Mouse (Mus musculus): ENCODE results near the gene Rasd1. TPM values are rescaled to one million over a fixed set of nuclear protein-coding genes. Genes with fewer than 3 reads are reported as not detected.

Rasd1 gene
- 1.2 TPM for polyA plus RNA-seq (2017; shearing (Covaris generic))

DNA sequence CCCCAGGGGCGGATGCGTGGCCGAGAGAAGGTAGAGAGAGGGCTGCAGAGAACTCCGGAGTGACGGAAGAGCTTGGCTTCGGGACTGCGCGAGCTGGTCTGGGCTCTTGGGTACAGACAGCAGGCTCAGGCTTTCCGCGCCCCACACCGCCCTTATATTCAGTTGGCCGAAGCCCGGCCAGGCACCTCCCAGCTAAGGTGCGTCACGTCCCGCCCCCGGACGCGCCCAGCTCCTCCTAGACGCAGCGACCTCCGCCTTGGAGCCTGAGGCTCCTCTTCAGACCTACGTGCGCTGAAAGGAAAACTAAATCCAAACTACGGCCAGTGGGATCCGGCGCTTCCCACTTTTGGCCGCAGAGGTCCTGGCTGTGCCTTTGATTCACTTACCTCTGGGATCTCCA is at the start of gene Rasd1:
Gene Rasd1, minus strand, starts transcription at position 127 of the 400 bp plus-strand sequence.

DNA sequence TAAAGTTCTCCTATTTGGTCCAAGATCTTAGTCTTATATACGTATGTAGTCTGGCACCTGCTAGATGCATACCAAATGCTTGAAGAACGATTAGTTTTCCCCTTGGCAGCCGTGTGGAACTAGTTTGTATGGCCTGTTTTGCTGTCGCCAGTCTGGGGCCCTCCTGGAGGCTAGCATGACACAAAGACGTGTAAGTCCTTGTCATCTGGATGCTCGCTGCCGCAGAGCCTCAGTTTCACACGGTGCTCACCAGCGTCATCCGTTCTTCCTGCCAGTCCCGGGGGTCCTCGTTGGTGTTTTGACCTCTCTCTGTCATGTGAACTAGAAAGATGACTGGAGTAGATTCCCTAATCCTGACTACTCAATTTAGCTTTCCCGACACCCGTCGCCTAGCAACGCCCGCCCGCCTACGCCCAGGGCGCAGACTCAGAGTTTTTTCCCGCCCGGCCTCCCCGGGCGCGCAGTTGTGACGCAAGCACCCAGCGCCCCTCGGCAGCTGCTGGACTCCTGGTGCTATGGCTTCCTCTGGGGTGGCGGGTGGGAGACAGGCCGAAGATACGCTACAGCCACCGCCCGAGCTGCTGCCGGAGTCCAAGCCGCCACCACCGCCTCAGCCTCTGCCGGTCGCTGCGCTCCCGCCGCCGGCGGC is 16.9 kb downstream of the Rasd1 start, which contains the start of gene Med9:
Gene Med9, plus strand, starts transcription at position 455 of the 649 bp plus-strand sequence.

Other genes starting within 250 kb of the Rasd1 start
- gene Pld6, start 177.3 kb downstream of the Rasd1 start, polyA plus RNA-seq (2017; shearing (Covaris generic)), result not detected
- gene Flcn, start 154.9 kb downstream of the Rasd1 start, polyA plus RNA-seq (2017; shearing (Covaris generic)), result 41.1 TPM
- gene Nt5m, start 125.5 kb downstream of the Rasd1 start, polyA plus RNA-seq (2017; shearing (Covaris generic)), result 10.1 TPM
- 82.9 TPM for gene Cops3, start 125.1 kb downstream of the Rasd1 start, polyA plus RNA-seq (2017; shearing (Covaris generic))
- gene Med9, start 16.7 kb downstream of the Rasd1 start, polyA plus RNA-seq (2017; shearing (Covaris generic)), result 7.7 TPM
- 2.9 TPM for gene Pemt, start 81.5 kb upstream of the Rasd1 start, polyA plus RNA-seq (2017; shearing (Covaris generic))
- 9.9 TPM for gene Rai1, start 140.1 kb upstream of the Rasd1 start, polyA plus RNA-seq (2017; shearing (Covaris generic))